Mouse (Mus musculus): Measurements from ENCODE around the gene Slc9a9. TPM values are rescaled to one million over a fixed set of nuclear protein-coding genes. Genes with fewer than 3 reads are reported as not detected.

Gene Slc9a9
- polyA plus RNA-seq, 1 experiment, result 0.69 TPM

- no peak overlapping the region for H3K4me3 ChIP-seq (ENCODE audit: control insufficient read depth, low read depth, low read length)
- no peaks in the 10 kb centered on the region for H3K27me3 ChIP-seq (ENCODE audit: control insufficient read depth, insufficient read depth, low read length)
- peaks cover 3% of the 10 kb centered on the region; the same call in 1 of the 2 replicates for H3K4me1 ChIP-seq (ENCODE audit: control insufficient read depth, insufficient read depth, low read length)
- no peaks in the 10 kb centered on the region for H3K36me3 ChIP-seq (ENCODE audit: control insufficient read depth, insufficient read depth, low read length)
- TF ChIP-seq CTCF (IDR thresholded peaks at IDR 0.05; ENCODE audit: control insufficient read depth, insufficient read depth, insufficient replicate concordance, low read depth, low read length) (no peak), POLR2A (IDR thresholded peaks at IDR 0.05; ENCODE audit: control insufficient read depth, low read depth, low read length) (no peak)
- H3K27ac ChIP-seq (ENCODE audit: control insufficient read depth, insufficient read depth, low read depth, low read length), result no peak overlapping the region
These were observed 24.5 kb downstream of the Slc9a9 start for GRCm38 (mm10) chr9:94694243-94694642.

- Histone ChIP-seq H3K27me3 (ENCODE audit: control insufficient read depth, insufficient read depth, low read length) (no peaks in the 10 kb centered on the region), H3K4me1 (ENCODE audit: control insufficient read depth, insufficient read depth, low read length) (peaks cover 3% of the 10 kb centered on the region; the same call in 1 of the 2 replicates), H3K36me3 (ENCODE audit: control insufficient read depth, insufficient read depth, low read length) (no peaks in the 10 kb centered on the region), H3K27ac (ENCODE audit: control insufficient read depth, insufficient read depth, low read depth, low read length) (no peak overlapping the region), H3K4me3 (ENCODE audit: control insufficient read depth, low read depth, low read length) (no peak overlapping the region)
- TF ChIP-seq POLR2A (IDR thresholded peaks at IDR 0.05; ENCODE audit: control insufficient read depth, low read depth, low read length), result no peak
- TF ChIP-seq CTCF (IDR thresholded peaks at IDR 0.05; ENCODE audit: control insufficient read depth, insufficient read depth, insufficient replicate concordance, low read depth, low read length), result no peak
These were observed 25.3 kb downstream of the Slc9a9 start for GRCm38 (mm10) chr9:94694983-94695382.

GRCm38 (mm10) chr9:94696539-94697079, 26.9 kb downstream of the Slc9a9 start:
- H3K27ac ChIP-seq (ENCODE audit: control insufficient read depth, insufficient read depth, low read depth, low read length), result no peak overlapping the region
- H3K36me3 ChIP-seq (ENCODE audit: control insufficient read depth, insufficient read depth, low read length), result no peaks in the 10 kb centered on the region
- no peaks in the 10 kb centered on the region for H3K27me3 ChIP-seq (ENCODE audit: control insufficient read depth, insufficient read depth, low read length)
- H3K4me3 ChIP-seq (ENCODE audit: control insufficient read depth, low read depth, low read length), result no peak overlapping the region
- peaks cover 3% of the 10 kb centered on the region; the same call in 1 of the 2 replicates for H3K4me1 ChIP-seq (ENCODE audit: control insufficient read depth, insufficient read depth, low read length)
- TF ChIP-seq CTCF (IDR thresholded peaks at IDR 0.05; ENCODE audit: control insufficient read depth, insufficient read depth, insufficient replicate concordance, low read depth, low read length) (no peak), POLR2A (IDR thresholded peaks at IDR 0.05; ENCODE audit: control insufficient read depth, low read depth, low read length) (no peak)

GRCm38 (mm10) chr9:94698175-94698574, 28.5 kb downstream of the Slc9a9 start:
- H3K27ac ChIP-seq (ENCODE audit: control insufficient read depth, insufficient read depth, low read depth, low read length), result no peak overlapping the region
- TF ChIP-seq CTCF (IDR thresholded peaks at IDR 0.05; ENCODE audit: control insufficient read depth, insufficient read depth, insufficient replicate concordance, low read depth, low read length) (no peak), POLR2A (IDR thresholded peaks at IDR 0.05; ENCODE audit: control insufficient read depth, low read depth, low read length) (no peak)
- no peak overlapping the region for H3K4me3 ChIP-seq (ENCODE audit: control insufficient read depth, low read depth, low read length)
- no peaks in the 10 kb centered on the region for H3K36me3 ChIP-seq (ENCODE audit: control insufficient read depth, insufficient read depth, low read length)
- peaks cover 3% of the 10 kb centered on the region; the same call in 1 of the 2 replicates for H3K4me1 ChIP-seq (ENCODE audit: control insufficient read depth, insufficient read depth, low read length)
- no peaks in the 10 kb centered on the region for H3K27me3 ChIP-seq (ENCODE audit: control insufficient read depth, insufficient read depth, low read length)

GRCm38 (mm10) chr9:94700549-94700948, 30.8 kb downstream of the Slc9a9 start:
- Histone ChIP-seq H3K36me3 (ENCODE audit: control insufficient read depth, insufficient read depth, low read length) (no peaks in the 10 kb centered on the region), H3K4me3 (ENCODE audit: control insufficient read depth, low read depth, low read length) (no peak overlapping the region), H3K27me3 (ENCODE audit: control insufficient read depth, insufficient read depth, low read length) (no peaks in the 10 kb centered on the region), H3K4me1 (ENCODE audit: control insufficient read depth, insufficient read depth, low read length) (peaks cover 3% of the 10 kb centered on the region; the same call in 1 of the 2 replicates), H3K27ac (ENCODE audit: control insufficient read depth, insufficient read depth, low read depth, low read length) (no peak overlapping the region)
- TF ChIP-seq CTCF (IDR thresholded peaks at IDR 0.05; ENCODE audit: control insufficient read depth, insufficient read depth, insufficient replicate concordance, low read depth, low read length) (no peak), POLR2A (IDR thresholded peaks at IDR 0.05; ENCODE audit: control insufficient read depth, low read depth, low read length) (no peak)

- H3K27ac ChIP-seq (ENCODE audit: control insufficient read depth, insufficient read depth, low read depth, low read length), result no peak overlapping the region
These were observed 31.6 kb downstream of the Slc9a9 start for GRCm38 (mm10) chr9:94701193-94701869.

GRCm38 (mm10) chr9:94701965-94702634, 32.4 kb downstream of the Slc9a9 start:
- no peak overlapping the region for H3K27ac ChIP-seq (ENCODE audit: control insufficient read depth, insufficient read depth, low read depth, low read length)

More at GRCm38 (mm10) chr9:94701193-94701869, 31.6 kb downstream of the Slc9a9 start:
- H3K27me3 ChIP-seq (ENCODE audit: control insufficient read depth, insufficient read depth, low read length), result no peaks in the 10 kb centered on the region
- no peak overlapping the region for H3K4me3 ChIP-seq (ENCODE audit: control insufficient read depth, low read depth, low read length)
- H3K36me3 ChIP-seq (ENCODE audit: control insufficient read depth, insufficient read depth, low read length), result no peaks in the 10 kb centered on the region
- TF ChIP-seq POLR2A (IDR thresholded peaks at IDR 0.05; ENCODE audit: control insufficient read depth, low read depth, low read length) (no peak), CTCF (IDR thresholded peaks at IDR 0.05; ENCODE audit: control insufficient read depth, insufficient read depth, insufficient replicate concordance, low read depth, low read length) (no peak)
- H3K4me1 ChIP-seq (ENCODE audit: control insufficient read depth, insufficient read depth, low read length), result no peaks in the 10 kb centered on the region

More at GRCm38 (mm10) chr9:94701965-94702634, 32.4 kb downstream of the Slc9a9 start:
- H3K27me3 ChIP-seq (ENCODE audit: control insufficient read depth, insufficient read depth, low read length), result no peaks in the 10 kb centered on the region
- H3K4me1 ChIP-seq (ENCODE audit: control insufficient read depth, insufficient read depth, low read length), result no peaks in the 10 kb centered on the region
- H3K36me3 ChIP-seq (ENCODE audit: control insufficient read depth, insufficient read depth, low read length), result no peaks in the 10 kb centered on the region
- no peak overlapping the region for H3K4me3 ChIP-seq (ENCODE audit: control insufficient read depth, low read depth, low read length)
- TF ChIP-seq CTCF (IDR thresholded peaks at IDR 0.05; ENCODE audit: control insufficient read depth, insufficient read depth, insufficient replicate concordance, low read depth, low read length) (no peak), POLR2A (IDR thresholded peaks at IDR 0.05; ENCODE audit: control insufficient read depth, low read depth, low read length) (no peak)
